Mouse (Mus musculus) layer of hippocampus, adult 2 months (tissue): ENCODE results near the gene Fis1. TPM values are rescaled to one million over a fixed set of nuclear protein-coding genes. Genes with fewer than 3 reads are reported as not detected.
"Not testable (repeated sequence)": the region's sequence is repeated elsewhere in the genome, so short reads cannot be mapped to it uniquely, and the experiment has no call there.

Source experiments
- DNase-seq, 2 experiments: peaks; one replicate each; pipeline ENCODE4 v3.0.0; 2022; ENCODE audit warnings: low spot score in 2 of 2
- H3K27ac ChIP-seq: fragments of 200-600 bp; 2 replicates; pipeline ENCODE4 v1.8.1; 2022
- H3K4me3 ChIP-seq: fragments of 200-600 bp; 2 replicates; pipeline ENCODE4 v1.8.1; 2022; ENCODE audit warnings: mild to moderate bottlenecking
- CTCF ChIP-seq: fragments of 200-600 bp; conservative IDR thresholded peaks from 2 replicates; pipeline ENCODE4 v1.8.1; 2022; ENCODE audit warnings: antibody characterized with exemption, mild to moderate bottlenecking, moderate library complexity
- total RNA-seq, 2 experiments: library from RNA; stranded (reverse); gene quantifications; 2 replicates each; pipeline ENCODE4 v1.2.3; 2021

The Fis1 gene
- total RNA-seq, 2 experiments from 2014 or later = 223 to 239 TPM

- H3K4me3 ChIP-seq = no peak overlapping the region
- peak; percentile 79 to 84 for DNase-seq
- peak; percentile 97 for TF ChIP-seq CTCF
- H3K27ac ChIP-seq = no peak overlapping the region
Observed at GRCm38 (mm10) chr5:136929073-136929472, 24.0 kb upstream of the Fis1 start.

GRCm38 (mm10) chr5:136931896-136932295 is 21.2 kb upstream of the Fis1 start:
- H3K27ac ChIP-seq = peak overlapping the region; percentile 40; the same call in 1 of the 2 replicates
- H3K4me3 ChIP-seq = no peak overlapping the region
- no peak for TF ChIP-seq CTCF
- peak in 1 of 2 experiments; percentile 36 for DNase-seq

DNA sequence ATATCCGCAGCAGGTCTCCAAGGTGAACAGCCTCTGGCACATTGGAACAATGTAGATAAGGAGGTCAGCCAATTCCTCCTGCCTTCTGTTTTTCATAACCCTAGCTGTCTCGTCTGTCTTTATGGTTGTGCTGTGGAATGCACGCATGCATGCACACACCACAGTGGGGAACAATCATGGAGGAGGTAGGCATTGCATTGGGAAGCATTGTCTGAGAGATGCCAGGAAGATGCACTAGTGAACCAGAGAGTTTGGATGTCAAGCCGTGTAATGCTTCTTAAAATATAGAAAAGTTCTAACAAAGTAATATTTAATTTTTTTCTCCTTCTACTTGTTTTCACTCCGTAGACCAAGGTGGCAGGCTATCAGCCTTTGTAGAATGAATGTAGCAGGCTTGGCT is 20.1 kb upstream of the Fis1 start:
- H3K4me3 ChIP-seq = no peak overlapping the region
- no peak overlapping the region for H3K27ac ChIP-seq
- no peak for TF ChIP-seq CTCF
- DNase-seq = no peak

GRCm38 (mm10) chr5:136933930-136934329 is 19.1 kb upstream of the Fis1 start:
- Histone ChIP-seq H3K4me3 (no peak overlapping the region), H3K27ac (no peak overlapping the region)
- no peak for TF ChIP-seq CTCF
- DNase-seq = no peak

GRCm38 (mm10) chr5:136935905-136936695 is 17.0 kb upstream of the Fis1 start:
- H3K4me3 ChIP-seq = no peak overlapping the region
- TF ChIP-seq CTCF = peak; percentile 73
- DNase-seq = no peak
- no peak overlapping the region for H3K27ac ChIP-seq

DNA sequence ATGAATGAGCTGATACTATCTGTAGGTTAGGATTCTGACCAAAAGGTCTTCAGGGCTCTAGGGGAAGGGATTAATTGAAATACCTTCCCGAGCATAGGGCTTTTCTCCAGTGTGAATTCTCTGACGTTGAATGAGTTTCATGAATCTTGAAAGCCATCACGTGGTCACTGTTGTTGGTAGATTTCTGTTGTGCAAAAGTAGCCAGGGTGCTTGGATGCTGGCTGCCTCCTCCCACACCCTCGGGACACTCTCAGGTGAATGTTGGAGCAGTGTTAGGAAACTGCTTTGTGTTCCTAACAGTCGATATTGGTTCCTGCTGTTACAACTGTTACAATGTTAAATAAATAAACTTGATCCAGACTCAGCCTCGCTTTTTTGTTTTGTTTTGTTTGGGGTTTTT is 16.3 kb upstream of the Fis1 start:
- no peak for DNase-seq
- TF ChIP-seq CTCF = no peak
- no peak overlapping the region for H3K27ac ChIP-seq
- H3K4me3 ChIP-seq = no peak overlapping the region

DNA sequence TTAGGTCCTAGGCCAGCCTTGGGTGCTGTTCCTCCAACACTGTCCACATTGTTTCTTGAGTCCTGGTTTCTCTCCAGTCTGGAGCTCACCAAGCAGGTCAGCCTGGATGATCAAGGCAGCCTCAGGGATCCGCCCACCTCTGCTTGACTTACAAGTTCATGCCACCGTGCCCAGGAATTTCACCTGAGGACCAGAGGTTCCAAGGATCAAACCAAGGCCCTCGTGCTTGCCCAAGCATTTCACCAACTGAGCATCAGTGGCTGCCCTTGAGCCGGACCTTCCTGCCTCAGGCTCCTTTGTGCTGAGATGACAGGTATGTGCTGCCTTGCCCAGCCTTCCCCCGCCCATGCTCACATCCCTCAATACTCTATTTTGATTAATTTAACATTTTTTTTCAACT is 15.5 kb upstream of the Fis1 start:
- Histone ChIP-seq H3K27ac (no peak overlapping the region), H3K4me3 (no peak overlapping the region)
- TF ChIP-seq CTCF = no peak
- DNase-seq = no peak

DNA sequence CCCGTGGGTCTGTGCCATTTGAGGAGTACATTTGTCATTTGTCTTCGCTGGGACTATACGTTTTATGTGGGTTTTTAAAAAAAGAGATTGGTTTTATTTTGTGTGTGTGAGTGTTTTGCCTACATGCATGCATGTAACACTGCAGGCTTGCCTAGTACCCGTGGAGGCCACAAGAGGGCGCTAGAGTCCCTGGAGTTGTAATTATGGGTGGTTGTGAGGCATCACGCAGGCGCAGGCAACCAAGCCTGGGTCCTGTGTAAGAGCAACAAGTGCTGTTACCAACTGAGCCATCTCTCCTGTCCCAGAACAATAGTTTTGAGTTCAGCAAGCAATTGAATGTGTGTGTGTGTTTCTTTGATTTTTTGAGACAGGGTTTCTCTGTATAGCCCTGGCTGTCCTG is 13.8 kb upstream of the Fis1 start:
- peak; percentile 71 for TF ChIP-seq CTCF
- Histone ChIP-seq H3K4me3 (no peak overlapping the region), H3K27ac (no peak overlapping the region)
- DNase-seq = no peak

- DNase-seq, H3K27ac ChIP-seq, H3K4me3 ChIP-seq: not testable (repeated sequence)
Observed at GRCm38 (mm10) chr5:136940029-136940428, 13.0 kb upstream of the Fis1 start.

- no peak for TF ChIP-seq CTCF
- no peak for DNase-seq
- no peak overlapping the region for H3K4me3 ChIP-seq
- no peak overlapping the region for H3K27ac ChIP-seq
Observed at GRCm38 (mm10) chr5:136940845-136941560, 12.1 kb upstream of the Fis1 start.

DNA sequence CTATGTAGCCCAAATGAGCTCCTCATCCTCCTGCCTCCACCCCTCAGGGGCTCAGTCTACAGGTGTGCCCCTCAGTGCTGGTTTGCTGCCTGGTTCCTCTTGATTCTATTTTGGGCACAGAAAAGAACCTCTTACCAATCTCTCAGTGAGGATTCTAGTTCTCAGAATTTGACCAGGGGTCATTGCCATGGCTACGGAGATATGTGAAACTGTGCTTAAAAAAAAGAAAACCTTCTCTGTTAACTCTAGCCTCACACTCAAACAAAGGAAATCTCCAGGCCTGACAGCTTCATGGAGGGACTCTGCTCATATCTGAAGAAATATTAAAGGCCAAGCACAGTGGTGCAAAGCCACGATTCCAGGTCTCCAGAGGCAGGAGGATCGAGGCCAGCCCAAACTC is 10.3 kb upstream of the Fis1 start:
- H3K27ac ChIP-seq = no peak overlapping the region
- H3K4me3 ChIP-seq = no peak overlapping the region
- TF ChIP-seq CTCF = no peak
- no peak for DNase-seq

DNA sequence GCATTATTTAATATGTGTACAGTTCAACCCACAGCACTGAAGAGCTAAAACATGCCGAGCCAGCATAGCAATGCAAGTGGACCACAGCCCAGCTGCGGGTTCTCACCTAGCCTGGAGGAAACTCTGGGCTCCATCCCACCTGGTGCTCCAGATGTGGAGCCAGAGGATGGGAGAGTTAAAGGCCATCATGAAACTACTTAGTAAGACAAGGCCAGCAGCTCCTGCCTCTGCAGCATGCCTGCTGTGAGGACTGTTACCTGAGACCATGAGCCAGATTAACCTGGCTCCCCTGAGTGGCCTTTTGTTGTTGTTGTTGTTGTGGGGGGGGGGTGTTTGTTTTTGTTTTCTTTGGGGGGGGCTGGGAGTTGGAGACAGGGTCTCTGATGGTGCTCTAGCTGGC is 9.7 kb upstream of the Fis1 start:
- H3K4me3 ChIP-seq = no peak overlapping the region
- TF ChIP-seq CTCF = no peak
- H3K27ac ChIP-seq = no peak overlapping the region
- DNase-seq = no peak

GRCm38 (mm10) chr5:136945084-136945483 is 8.0 kb upstream of the Fis1 start:
- H3K27ac ChIP-seq = no peak overlapping the region
- no peak for DNase-seq
- H3K4me3 ChIP-seq = no peak overlapping the region
- no peak for TF ChIP-seq CTCF

DNA sequence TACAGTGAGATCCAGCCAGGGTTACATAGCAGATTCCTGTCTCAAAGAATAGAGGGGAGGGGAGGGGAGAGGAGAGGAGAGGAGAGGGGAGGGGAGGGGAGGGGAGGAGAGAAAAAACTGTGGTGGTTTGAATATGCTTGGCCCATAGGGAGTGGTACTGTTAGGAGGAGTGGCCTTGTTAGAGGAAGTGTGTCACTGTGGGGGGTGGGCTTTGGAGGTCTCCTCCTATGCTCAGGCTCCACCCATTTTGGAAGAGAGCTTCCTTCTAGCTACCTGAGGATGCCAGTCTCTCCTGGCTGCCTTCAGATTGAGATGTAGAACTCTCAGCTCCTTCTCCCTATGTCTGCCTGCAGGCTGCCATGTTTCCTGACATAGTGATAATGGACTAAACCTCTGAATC is 5.2 kb upstream of the Fis1 start:
- TF ChIP-seq CTCF = no peak
- DNase-seq = no peak

DNA sequence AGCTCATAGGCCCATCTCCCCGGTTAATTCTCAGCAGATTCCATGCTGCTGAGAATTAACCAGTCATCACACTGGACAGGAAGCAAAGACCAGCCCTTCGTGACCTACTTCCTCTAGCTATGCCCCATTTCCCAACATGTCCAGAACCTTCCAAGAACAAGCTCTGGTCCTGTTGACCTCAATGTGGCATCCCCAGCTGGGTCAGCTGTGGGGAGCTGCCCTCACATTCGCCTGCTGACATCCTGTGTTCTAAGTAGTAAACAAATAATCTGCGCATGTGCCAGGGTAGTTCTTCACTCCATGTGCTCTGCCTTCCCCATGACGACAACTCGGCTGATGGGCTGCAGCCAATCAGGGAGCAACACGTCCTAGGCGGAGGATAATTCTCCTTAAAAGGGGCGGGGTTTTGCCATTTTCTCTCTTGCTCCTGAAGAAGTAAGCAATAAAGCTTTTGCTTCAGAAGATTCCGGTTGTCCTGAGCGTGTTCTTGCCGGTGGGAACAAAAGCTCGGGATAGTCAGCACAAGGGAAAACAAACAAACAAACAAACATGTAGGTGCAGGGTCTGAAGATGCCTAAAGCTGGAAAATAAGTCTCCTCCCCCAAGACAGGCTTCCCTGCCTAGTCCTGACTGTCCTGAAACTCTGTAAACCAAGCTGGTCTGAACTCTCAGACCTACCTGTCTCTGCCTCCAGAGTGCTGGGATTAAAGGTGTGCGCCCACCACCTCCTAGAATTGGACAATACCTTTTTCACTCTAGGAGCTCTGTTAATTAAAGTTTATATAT is 3.3 kb upstream of the Fis1 start:
- H3K27ac ChIP-seq, DNase-seq, H3K4me3 ChIP-seq: not testable (repeated sequence)

More for the DNA sequence above, 5.2 kb upstream of the Fis1 start:
- Histone ChIP-seq H3K27ac (no peak overlapping the region), H3K4me3 (no peak overlapping the region)
